Mouse (Mus musculus) spleen, adult 18-20 months (tissue): ENCODE results near the gene Mlxipl.
"Not testable (repeated sequence)": the region's sequence is repeated elsewhere in the genome, so short reads cannot be mapped to it uniquely, and the experiment has no call there.

Experiments
- DNase-seq, 2 experiments: peaks; one replicate each; pipeline ENCODE4 v3.0.0; 2022; ENCODE audit warnings: mixed read lengths in 2 of 2

The Mlxipl gene

DNA sequence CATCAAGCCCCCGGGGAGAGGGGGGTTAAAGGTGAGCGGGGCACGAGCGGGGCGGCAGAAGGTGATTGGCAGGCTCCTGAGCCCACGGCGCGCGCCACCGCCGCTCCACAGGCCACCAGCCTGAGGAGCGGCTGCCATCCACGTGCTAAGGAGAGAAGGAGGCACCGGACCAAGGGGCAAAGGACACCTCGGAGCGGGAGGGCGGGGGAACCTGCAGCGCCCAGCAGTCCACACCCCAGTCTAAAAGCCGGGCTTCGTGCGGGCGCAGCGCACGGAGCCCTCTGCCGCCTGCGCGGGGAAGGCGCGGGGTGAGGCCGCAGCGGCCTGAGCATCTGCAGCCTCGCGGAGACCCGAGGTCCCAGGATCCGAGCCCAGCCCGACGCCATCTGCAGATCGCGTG lies at the start of gene Mlxipl:
Gene Mlxipl, plus strand, starts transcription at position 238 of the 400 bp plus-strand sequence.
- DNase-seq, result no peak

DNA sequence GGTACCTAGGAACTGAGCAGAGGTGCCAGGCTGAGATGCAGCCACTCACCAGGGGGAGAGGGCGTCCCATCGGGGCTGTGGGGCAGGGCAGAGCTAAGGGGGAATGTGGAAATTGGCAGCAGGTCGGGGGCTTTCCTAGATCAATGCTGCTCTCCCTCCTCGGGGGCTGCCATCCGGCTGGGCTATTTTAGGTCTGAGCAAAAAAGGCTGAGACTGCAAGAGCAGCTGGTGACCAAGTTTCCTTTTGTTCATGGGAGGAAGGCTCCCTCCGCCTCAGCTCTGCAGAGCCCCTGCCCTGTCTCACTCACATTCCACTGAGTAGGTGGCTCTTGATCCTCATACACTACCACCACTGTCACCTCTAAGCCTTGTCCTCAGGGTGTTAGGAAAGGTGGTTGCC lies 49.6 kb upstream of the Mlxipl start:
- no peak for DNase-seq

GRCm38 (mm10) chr5:135040777-135041176 lies 48.9 kb upstream of the Mlxipl start:
- DNase-seq, result no peak

GRCm38 (mm10) chr5:135042105-135042788 lies 47.4 kb upstream of the Mlxipl start:
- DNase-seq, result no peak

GRCm38 (mm10) chr5:135044575-135044974 lies 45.1 kb upstream of the Mlxipl start:
- no peak for DNase-seq

- DNase-seq, result no peak
These were observed 41.2 kb upstream of the Mlxipl start for GRCm38 (mm10) chr5:135048539-135048938.

DNA sequence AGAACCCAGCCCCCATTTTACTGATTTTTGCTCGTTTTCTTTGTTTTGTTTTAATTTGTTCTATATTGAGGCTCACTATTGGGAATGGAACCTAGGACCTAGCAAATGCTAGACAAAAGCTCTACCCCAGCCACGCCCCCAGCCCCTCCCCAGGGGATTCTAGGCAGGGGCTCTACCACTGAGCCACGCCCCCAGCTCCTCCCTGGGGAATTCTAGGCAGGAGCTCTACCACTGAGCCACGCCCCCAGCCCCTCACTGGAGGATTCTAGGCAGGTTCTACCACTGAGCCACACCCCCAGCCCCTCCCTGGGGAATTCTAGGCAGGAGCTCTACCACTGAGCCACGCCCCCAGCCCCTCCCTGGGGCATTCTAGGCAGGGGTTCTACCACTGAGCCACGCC lies 40.4 kb upstream of the Mlxipl start:
- DNase-seq, result not testable (repeated sequence)

DNA sequence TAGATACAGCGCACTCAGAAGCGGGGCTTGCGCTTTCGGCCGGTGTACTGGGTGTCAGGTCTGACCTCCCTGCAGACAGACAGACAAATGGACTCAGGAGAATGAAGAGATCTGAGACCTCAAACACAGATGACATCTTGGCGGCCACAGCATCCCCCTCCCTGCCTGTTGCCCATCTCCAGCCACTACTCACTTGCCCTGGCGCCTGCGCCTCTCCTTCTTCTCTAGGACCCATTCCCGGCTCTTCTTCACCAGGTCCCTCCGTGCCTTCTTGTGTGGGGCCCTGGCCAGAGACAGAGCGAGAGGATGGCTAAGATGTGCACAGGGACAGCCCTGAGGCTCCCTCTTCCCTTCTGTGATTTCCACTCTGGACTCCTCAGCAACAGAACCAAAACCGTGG lies 36.3 kb upstream of the Mlxipl start:
- no peak for DNase-seq

GRCm38 (mm10) chr5:135063629-135064381 lies 25.9 kb upstream of the Mlxipl start, which contains the start of gene Dnajc30:
Gene Dnajc30, plus strand, starts transcription at chr5:135064202.
- DNase-seq, result peak; percentile 93 to 94

DNA sequence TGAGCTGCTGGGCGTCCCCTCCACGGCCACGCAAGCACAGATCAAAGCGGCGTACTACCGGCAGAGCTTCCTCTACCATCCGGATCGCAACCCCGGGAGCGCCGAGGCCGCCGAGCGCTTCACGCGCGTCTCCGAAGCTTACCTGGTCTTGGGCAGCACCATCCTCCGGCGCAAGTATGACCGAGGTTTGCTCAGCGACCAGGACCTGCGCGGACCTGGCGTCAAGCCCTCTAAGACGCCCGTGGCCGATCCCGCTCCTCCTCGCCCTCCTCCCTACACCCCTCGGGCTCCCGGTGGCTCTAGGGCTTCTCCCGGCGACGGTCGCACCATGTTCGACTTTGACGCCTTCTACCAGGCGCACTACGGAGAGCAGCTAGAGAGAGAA lies 25.3 kb upstream of the Mlxipl start:
- no peak for DNase-seq

- not testable (repeated sequence) for DNase-seq
These were observed 24.7 kb upstream of the Mlxipl start, which contains the start of gene Bud23 for GRCm38 (mm10) chr5:135064909-135065446. Gene Bud23, minus strand, starts transcription at chr5:135064959.

DNA sequence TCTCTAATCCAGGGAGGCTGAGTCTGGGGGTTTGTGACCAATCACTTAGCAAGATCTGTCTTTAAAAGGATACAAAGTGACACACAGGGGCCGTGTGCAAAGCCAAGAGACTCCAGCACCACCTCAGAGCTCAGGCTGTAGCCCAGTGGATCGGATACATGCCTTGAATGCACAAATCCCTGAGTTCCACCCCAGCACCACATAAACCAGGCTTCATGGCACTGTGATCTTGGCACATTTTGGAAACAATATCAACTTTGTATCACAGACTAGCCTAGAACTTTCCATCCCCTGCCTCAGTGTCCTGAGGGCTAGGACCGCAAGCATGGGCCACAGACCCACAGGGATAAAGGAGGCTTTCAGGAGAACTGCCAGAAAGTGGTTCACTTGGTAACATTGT lies 23.7 kb upstream of the Mlxipl start:
- DNase-seq, result no peak

DNA sequence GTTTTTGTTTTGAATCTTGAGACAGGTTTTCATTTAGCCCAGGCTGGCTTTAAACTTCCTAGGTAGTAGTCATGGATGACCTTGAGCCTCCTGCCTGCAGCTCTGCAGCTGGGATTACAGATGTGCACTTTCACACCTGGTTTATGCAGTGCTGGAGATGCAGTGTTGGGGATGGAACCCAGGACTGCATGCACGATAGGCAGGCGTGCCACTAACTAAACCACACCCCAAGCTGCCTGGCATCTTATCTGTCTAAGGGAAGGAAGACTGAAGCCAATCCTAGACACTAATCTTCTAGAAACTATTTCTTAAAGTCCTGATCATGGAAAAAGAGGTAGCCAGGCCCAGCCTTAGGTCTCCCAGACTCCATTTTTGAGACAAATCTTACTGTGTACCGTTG lies 19.2 kb upstream of the Mlxipl start:
- no peak for DNase-seq

DNA sequence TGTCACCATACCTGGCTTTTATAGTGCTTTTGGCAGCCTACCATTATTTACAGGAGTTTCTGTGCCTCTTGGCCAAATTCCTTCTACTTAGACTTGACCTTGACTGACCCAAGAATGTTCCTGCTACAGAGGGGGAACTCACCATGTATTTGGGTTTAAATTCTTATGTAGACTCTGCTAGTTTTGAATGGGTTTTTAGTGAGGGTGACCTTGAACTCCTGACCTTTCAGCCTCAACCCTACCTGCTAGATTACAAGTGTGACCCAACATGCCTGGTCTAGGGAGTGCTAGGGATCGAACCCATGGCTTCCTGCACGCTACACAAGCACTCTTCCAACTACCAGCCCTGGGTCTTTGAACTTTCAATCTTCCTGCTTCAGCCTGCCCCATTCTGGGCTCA lies 17.6 kb upstream of the Mlxipl start:
- no peak for DNase-seq

- no peak for DNase-seq
These were observed 17.0 kb upstream of the Mlxipl start for GRCm38 (mm10) chr5:135072720-135073119.

DNA sequence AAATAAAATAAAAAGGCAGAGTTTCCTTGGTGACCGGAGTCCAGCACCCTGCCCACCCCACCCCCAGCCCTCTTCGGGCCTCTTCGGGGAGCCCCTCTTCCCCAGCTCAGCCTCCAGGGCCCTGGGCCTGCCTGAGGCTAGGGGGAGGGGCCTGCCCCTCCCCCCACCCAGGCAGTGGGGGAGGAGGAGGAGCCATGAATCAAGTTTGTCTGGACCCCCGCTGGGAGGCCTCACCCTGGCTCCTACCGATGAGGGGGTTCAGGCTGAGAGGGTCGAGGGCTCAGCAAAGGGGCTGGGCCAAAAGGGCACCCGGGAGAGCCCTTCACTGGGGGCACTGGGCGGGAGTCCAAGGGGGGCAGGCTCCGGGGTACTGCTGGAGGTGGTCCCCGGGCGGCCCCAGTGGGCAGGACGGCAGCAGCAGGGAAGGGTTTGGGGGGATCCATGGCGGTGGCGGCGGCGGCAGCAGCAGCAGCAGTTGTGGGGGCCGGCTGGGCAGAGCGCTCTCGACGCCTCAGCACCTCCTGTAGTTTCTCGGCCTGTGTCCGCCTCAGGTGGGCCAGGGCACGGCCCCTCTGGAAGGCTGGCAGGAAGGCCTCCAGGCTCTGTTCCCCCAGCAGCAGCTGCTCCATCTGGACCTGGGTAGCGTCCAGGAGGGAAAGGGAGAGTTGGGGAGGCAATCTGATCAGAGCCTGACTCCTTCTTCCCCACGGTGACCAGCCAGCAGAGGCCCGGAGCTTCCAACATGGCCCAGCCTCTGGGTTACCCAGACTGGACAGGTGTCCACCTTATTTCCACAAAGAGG lies 16.1 kb upstream of the Mlxipl start:
- DNase-seq, result no peak

GRCm38 (mm10) chr5:135075655-135076054 lies 14.0 kb upstream of the Mlxipl start:
- DNase-seq, result no peak

DNA sequence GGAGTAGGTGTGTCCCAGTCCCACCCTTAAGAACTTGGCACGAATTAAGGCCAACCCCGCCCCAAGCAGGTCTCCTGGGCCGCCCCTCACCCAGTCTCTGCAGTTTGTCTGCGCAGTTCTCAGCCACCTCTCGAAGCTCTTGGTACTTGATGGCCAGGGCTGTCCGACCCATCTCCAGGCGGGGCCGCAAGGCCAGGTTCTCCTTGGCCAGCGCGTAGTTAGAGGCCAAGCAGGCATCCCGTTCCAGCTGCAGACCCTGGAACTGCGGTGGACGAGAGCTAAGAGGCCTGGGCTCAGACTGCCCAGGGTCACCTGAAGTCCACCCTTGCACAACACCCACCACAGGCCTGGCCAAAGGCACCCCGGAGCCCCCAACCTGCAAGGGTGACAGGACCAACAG lies 13.3 kb upstream of the Mlxipl start:
- DNase-seq, result no peak

GRCm38 (mm10) chr5:135076931-135077505 lies 12.7 kb upstream of the Mlxipl start:
- DNase-seq, result no peak

DNA sequence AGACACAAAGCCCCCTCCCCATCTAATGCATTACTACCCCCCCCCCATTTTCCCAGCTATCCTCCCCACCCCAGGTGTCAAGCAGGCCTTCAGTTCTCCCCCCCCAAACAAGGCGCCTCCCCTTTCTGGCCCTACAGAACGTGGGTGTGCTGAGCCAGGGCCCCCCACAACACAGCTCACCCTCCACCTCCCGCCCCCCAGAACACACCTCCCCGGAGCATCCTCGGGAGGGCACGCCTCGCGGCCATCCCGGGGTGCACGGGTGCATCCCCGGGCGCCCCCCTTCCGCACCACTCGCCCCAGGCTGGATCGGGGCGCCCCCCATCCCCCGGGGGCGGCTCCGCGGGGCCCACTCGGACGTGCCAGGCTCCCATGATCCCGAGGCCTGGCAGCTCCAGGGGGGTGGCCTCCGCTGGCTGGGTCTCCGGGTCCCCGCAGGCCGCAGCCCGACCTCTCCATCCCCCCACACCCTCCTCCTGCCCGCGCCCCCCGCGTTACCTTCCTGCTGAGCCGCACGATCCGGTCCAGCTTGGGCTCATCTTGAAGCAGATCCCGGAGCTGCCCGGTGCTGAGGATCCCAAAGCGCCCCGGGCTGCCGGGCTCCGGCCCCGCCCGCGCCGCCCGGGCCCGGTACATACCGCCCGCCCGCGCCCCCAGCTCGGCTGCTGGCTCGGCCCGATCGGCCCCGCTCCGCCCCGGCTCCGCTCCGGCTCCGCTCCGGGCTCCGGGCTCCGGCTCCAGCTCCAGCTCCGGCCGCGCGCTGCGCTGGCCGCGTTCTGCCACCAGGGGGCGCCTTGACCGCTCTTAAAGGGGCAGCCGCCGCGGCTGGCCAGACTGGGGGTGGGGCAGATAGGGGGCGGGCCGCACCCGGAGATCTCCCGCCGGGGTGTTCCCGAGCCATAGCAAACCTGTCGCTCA lies 11.9 kb upstream of the Mlxipl start, which contains the start of gene Vps37d:
Gene Vps37d, minus strand, starts transcription at position 703 of the 918 bp plus-strand sequence.
- DNase-seq, result peak; percentile 75 to 92

- no peak for DNase-seq
These were observed 11.2 kb upstream of the Mlxipl start for GRCm38 (mm10) chr5:135078482-135078810.

DNA sequence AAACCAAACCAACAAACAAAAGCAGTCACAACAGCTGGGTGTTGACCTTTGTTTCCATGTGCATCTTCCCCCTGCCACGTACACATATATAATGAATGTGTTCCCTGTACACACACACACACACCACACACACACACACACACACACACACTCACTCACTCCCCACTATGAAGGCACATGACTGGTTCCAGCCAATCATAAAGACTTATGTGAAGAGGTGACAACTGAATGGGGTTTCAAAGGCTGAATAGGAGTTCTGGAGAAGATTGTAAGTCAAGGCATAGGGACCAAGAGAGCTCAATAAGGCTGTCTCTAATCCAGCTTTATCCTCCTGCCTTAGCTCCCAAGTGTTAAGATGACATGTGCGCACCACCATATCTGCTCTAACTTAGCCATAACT lies 10.1 kb upstream of the Mlxipl start:
- no peak for DNase-seq
